In the genomic region with DNA sequence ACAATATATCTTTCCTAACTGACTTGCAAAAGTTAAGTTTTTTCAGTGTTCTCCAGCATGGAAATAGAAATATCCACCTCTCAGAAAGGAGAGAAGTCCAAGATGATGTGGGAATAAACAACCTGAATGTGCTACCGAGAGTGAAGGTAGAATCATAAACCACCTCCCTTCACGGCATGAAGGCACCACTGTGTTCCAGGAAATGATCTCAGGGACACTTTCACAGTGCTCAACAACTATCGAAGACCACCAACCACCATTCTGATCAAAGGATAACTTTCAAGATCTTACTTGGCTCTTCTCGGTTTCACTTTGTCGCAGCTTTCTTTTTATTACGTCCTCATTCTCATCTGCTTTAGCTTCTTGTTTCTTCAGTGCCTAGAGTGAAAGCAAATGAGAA, we compare ENCODE assay signal across 14 mouse cellular contexts.
"Had no signal": no experiment of that assay in that cellular context is flagged by ENCODE, and none has a peak within 500 bp of the region (broad histone marks: within the 10 kb centered on the region; RNA-seq: fewer than 3 reads in every experiment).

No protein-coding gene starts in this region.

- ATAC-seq: hindbrain, embryonic 16.5 days; intestine, embryonic 15.5 days; intestine, postnatal 0 days; liver, embryonic 12.5 days had no signal

- DNase-seq: gastrocnemius, postnatal 14 days; heart, adult 18-20 months; heart, postnatal 10 days; heart, postnatal 4 days; kidney, adult 18-20 months; kidney, adult 8-10 months; kidney, postnatal 10 days; kidney, postnatal 25 days; kidney, postnatal 4 days; left cerebral cortex, postnatal 4 days had no signal
